Mouse (Mus musculus) MEL-GATA-1-ER (cell line): ENCODE data around the gene Surf1.

ENCODE experiments used
- DNase-seq: peaks from one replicate; pipeline ENCODE4 v3.0.0-alpha.2; 2012; ENCODE audit warnings: low read depth; ENCODE audit errors: extremely low read depth

Gene Surf1

DNA sequence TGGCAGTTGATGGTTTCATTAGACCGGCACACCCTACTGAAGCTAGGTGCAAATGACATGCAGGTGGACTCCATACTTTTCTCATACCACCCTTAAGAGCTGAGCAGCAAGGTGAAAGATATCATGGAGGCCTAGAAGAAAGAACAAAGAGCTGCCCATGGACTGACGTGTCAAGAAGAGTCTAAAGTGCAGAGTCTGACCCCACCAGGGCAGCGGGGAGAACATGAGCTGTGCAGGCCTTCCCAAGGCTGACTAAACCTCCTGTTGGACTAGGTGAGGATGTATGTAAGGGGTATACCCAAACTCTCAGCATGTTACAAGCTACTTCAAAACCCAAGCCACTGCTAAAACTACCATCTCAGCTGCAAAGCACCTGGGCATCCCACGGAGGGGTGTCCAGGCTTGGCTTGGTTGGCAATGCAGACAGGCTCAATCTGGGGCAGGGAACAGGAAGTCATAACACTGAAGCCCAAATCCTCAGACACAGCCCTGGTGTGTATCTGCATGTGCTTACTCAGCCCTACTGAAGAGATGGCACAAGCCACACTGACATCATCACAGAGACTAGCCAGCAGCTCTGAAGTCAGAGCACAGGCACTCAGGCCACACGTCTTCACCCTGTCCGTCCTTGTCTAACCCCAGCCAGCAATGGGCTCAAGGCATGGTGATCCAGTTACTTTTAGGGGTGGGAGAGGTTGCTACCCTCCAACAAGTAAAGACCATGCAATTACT, 11.6 kb upstream of the Surf1 start:
- DNase-seq = no peak

DNA sequence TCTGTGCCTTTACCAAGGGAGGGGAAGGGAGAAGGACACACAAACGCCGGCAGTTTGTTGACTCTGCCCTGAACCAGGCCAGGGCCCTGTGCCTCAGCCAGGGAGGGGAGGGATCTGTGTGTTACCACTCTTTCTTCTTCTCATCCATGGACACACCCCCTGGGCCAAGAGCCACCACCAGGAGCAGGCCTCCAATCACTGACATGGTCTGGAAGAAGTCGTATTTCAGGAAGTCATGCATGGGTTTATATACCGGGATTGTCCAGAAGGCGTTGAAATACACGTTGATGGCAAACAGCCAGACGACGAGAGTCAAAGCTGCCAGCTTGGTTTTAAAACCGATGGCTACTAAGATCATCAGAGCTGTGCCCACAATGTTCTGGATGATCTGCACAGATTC, 5.5 kb upstream of the Surf1 start:
- DNase-seq = no peak

DNA sequence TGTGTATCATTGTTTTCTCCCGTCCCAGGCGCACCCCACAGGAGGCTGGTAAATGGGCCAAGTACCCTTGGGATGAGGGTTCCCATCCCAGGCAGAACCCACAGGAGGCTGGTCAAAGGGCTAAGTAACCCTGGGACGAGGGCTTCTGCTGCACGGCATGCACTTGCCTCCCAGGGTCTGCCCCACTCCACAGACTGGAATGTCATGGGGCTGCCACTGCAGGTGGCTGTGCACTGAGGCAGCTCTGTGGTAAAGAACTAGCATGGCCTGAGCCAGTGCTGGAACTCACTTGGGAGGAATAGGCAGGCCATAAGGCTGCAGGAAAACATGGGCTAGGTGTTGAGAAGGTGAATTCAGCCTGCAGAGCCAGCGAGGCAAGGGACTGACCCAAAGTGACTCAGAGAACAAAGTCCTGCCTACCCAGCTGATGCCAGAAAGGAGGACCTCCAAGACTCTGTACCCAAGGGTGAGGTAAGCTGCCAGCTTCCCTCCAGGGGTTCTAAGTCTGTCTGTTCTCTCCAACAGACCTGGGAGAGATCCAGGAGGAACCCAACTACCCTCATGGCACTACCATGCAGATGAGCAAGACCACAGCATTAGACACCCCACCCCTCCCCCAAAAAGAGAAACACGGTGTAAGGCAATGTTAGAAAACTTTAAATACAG, 4.0 kb upstream of the Surf1 start:
- no peak for DNase-seq

DNA sequence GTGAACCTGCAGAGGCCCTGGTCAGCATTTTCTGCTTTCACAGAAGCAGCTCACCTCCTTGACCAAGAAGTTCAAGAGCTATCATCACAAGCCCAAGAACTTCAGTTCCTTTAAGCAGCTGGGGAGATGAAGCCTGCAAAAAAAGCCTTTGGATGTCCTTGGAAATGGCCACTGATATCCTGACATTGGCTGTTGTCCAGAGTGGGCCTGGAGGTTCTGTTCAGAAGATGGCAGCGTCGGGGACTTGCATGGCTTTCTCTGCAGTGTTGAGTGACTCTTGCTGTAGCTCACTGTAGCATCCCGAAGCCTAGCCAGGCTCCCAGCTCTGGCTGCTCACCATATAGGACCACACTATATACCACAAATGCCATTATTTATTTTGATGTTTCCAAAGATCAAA, 3.4 kb upstream of the Surf1 start:
- no peak for DNase-seq

DNA sequence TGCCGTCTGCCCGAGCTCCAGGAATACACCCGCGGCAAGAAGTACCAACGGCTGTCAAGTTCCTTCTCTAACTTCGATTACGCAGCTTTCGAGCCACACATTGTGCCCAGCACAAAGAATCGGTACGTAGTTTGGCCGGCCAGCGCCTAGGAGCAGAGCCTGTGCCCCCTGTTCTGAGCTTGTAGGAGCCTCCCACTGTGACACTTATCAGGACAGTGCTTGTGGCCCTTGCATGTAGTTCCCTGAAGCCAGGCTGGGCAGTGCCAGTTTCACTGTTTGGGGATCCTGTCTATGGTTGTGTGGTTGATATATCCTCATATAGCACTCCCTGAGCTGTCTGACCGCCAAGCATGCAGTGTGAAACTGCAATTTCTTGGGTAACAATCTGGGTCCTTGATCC, 408 bp upstream of the Surf1 start:
- no peak for DNase-seq

DNA sequence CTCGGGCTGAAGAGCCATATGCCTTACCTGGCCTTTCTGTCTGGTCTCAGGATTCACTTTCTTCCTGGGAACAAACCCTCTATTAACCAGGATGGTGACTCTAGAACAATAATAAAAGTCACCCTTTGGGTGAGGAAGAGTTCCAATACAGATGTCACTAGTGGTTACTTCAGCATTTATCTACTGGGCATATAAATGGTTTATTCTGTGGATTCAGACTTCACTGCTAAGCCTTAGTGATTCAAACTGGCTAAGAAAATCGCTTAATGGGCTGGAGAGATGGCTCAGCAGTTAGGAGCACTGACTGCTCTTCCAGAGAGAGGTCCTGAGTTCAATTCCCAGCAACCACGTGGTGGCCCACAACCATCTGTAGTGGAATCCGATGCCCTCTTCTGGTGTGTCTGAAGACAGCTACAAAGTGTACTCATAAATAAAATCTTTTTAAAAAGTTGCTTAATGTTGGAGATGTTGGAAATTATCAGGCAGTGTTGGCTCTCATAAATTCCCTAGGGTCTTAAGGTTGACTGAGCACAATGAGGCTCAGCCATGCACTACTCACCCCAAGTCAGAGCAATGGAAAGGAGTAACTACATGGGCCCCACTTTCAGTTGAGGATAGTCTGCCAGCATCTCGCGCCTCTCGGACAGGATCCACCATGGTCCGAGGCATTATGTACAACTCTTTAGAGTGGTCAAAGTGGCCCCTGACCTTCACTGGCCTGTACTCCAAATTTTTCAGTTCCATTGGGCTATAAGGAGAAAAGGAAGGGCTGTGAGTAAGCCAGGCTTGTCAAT, 2.0 kb downstream of the Surf1 start:
- no peak for DNase-seq

DNA sequence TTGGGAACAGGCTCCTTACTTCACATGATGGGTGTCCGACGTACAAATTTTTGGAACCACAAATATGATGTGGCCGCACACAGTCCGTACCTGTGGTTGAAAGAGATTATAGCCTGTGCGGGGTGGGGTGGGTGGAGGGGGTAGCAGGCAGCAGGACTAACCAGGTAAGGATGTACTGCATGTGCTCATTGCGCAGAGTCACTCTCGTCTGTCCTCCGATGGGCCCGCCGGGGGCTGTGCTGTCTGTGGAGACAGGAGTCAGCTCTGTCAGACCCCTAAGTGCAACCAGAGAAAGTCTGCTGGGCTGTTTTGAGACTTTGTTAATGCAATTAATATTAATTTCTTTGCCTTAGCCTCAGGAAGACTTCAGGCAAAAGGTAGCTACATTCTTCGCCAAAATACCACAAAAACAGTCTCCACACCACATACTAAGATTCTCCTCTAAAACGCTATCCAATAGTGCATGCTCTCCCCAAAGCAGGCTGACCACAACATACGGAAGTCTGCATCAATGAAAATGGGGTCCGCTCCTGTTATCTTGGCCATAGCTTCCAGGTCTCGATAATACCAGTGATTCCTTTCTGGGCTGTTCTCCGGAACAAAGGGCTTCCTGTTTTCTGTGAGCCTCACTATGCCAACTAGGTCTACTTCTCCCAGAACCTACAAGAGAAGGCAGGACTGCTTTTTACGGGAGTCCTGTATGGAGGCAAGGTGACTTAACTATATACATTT, 2.7 kb downstream of the Surf1 start:
- DNase-seq = peak; percentile 82

DNA sequence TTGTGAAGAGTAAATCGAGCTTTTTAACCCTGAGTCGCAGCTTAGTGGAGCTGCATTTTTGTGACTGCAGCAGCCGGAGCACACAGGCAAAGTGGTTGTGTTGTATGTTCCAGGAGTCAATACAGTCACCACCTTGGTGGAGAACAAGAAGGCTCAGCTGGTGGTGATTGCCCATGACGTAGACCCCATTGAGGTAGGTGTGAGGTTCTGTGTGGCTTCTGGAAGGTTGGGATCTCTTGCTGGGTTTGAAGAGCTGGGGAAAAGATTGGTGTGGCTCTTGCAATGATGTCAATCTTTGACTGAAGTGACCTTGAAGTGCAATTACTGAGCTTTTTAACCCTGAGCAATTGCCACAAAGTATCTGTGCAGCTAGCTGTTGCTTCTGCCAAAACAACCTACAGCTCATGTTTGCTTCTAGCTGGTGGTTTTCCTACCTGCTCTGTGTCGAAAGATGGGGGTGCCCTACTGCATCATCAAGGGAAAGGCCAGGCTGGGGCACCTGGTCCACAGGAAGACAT, 4.0 kb downstream of the Surf1 start:
- DNase-seq = no peak

DNA sequence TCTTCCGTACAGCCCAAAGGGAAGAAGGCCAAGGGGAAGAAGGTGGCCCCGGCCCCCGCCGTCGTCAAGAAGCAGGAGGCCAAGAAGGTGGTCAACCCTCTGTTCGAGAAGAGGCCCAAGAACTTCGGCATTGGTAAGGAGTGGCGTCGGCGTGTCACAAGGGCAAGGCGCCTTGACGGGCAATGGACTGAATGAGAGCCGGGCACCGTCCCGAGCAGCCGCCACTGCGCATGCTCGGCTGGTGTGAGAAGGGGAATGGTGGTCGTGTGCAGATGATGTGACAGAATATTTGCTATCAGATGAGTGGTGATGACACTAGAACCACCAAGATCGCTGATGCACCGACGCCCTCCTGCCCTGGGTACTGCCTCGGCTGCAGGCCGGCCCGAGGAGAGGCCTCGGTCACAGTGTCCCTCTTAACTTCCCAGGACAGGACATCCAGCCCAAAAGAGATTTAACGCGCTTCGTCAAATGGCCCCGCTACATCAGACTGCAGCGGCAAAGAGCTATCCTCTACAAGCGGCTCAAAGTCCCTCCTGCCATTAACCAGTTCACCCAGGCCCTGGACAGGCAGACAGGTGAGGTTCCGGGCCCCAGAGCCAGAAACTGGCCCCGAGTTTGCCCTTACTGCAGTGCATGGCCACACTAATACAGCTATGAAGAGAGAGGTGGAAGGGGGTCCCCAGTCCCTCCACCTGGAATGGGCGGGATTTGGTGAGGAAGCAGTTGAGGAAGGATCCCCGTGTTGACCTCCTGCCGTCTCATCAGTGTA, 5.2 kb downstream of the Surf1 start:
- no peak for DNase-seq

DNA sequence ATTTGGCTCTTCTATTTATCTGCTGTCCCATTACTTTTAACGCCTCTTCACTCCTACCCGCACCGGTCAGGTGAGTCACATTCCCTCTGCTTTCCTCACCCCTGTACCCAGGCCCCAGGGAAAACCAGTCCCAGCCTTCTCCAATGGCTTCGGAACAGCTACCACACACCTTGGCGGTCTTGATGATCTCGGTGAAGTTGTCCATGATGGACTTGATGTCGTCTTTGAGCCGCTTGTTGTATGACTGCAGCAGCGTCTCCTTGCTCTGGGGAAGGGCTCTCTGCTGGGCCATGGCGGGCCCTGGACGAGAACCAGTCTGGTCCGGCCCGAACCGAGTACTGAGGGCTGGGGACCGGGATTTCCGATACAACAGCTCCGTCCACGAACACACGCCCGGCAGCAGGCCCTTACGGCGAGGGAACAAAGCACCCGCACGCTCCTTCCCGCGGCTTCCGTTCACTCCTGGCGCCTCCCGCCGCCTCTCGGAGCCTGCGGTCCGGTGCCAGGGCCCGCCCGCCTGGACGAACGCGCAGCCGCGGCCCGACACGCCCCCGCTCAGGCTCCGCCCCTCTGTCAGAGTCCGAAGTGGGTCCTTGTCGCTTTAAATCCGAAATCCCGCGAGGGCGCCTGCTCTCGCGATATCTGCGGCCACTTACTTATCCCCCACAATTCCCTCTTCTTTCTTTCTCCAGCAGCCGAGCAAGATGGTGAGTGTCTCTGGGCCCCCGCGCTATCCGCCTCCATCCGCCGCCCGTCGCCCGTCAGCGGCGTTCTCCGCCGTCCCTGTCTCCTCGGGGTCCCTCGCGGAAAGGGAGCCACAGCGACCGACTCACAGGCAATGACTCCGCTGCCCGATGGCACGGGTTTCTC, 6.0 kb downstream of the Surf1 start, which contains the start of the genes Med22 and Rpl7a:
Gene Med22 (minus strand): TSS at position 554 of the 870 bp plus-strand sequence.
Gene Rpl7a (plus strand): TSS at position 641 of the 870 bp plus-strand sequence.
- peak; percentile 95 for DNase-seq

DNA sequence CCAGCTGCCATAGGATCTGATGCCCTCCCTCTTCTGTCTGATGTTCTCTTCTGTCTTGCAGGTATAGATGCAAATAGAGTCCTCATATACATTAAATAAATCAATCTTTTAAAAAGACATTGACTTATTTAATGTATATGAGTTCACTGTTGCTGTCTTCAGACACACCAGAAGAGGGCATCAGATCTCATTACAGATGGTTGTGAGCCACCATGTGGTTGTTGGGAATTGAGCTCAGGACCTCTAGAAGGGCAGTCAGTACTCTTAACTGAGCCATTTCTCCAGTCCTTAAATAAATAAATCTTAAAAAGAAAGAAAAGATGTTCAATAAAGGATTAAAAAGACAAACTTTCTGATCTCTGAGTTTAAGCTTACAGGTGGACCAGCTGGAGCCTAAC, 6.9 kb downstream of the Surf1 start:
- no peak for DNase-seq

DNA sequence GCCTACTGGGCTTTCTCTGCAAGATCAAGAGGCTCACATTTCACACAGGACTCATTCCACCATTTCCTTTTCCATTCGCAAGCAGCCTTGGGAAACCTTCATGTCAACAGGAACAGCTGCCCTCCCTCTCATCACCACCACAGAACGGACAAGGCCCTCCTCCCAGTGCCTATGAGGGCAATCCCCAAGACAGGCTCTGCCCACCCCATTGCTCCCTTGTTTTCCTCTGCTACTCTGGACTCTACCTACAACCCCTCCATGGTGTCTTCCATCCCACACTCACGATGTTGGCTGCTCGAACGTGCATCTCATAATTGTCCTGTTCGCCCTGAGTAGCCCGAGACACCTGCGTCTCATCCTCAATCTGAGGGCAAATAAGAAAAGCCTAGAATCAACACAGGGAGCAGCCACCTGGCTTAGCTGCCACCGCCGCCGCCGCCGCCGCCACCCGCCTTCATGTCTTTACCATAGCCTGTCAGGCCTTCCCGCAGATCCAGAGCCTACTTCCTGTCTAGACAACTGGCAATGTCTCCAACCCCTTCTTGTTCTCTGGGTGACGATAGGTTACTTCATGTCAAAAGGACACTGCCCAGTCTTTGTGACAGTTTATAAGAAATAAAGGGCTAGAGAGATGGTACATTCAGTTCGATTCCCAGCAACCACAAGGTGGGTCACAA, 7.5 kb downstream of the Surf1 start:
- no peak for DNase-seq

DNA sequence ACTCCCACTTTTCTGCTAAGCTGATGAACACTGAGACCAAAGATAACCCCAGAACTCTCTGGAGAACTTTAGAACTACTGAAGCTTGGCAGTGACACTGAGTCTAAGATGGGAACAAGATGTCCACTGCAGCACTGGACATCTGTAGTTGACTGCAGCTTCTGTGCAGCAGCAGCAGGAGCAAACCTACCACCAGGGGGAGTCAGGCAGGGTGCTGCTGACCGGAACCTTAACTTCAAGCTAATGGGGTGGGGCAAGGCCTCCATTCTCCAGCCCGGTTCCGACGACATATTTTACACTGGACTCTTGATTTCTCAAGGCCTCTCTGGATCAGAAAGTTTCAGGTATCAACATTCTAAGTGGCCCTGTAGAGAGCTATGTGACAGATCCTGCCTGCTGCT, 9.2 kb downstream of the Surf1 start:
- no peak for DNase-seq

DNA sequence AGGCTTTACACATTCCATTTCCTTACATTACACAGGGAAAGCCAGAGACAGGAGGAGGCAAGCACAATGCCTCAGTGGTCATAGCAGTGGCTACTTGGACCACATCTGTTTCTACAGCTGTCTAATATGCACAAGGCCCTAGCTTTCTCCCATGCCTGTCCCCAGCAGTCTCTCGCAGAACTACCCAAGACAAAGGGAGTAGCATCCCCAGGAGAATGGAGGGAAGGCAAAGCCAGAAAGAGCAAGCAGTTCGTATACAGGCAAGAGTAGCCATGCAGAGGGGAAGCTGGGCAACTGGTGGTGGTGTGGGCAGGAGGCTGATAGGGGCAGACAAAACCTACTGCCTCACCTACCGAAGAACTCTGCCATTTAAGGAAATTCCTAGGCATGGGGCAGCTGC, 9.9 kb downstream of the Surf1 start:
- no peak for DNase-seq

DNA sequence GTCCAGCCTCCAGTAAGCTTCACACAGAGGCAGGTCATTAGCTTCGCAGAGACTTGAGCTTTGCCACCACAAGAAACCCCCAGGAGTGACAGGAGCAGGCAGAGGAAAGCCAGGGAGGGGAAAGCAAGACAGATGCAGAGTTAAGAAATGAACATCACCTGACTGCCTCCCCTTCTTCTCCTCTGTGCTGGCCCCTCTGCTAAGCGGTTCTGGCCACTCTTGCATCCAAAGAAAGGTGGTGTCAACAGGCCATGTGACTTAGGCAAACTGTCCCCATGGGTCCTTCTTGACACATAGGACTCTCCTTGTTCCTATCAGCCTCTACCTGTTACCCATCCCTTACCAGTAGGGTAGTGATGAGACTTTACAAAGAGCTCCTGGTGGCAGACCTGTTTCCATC, 10.4 kb downstream of the Surf1 start:
- no peak for DNase-seq

DNA sequence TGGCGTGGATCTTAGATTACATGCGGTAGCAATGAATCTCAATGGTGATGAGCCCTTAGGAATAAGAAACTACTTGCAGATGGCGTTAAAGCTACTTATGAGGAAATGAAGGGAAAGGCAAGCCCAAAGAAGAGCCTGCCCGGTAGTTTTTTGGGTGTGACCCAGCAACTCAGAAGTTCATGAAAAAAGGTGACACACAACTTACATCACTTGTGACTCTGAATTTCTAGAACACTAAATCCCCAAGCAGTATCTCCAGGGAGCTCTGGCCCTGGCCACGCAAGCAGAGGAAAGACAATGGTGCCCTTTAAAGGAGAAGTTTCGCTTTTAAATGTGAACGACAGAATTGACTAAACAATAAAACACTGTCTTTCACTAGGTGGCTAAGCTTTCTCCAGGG, 13.0 kb downstream of the Surf1 start:
- DNase-seq = no peak

DNA sequence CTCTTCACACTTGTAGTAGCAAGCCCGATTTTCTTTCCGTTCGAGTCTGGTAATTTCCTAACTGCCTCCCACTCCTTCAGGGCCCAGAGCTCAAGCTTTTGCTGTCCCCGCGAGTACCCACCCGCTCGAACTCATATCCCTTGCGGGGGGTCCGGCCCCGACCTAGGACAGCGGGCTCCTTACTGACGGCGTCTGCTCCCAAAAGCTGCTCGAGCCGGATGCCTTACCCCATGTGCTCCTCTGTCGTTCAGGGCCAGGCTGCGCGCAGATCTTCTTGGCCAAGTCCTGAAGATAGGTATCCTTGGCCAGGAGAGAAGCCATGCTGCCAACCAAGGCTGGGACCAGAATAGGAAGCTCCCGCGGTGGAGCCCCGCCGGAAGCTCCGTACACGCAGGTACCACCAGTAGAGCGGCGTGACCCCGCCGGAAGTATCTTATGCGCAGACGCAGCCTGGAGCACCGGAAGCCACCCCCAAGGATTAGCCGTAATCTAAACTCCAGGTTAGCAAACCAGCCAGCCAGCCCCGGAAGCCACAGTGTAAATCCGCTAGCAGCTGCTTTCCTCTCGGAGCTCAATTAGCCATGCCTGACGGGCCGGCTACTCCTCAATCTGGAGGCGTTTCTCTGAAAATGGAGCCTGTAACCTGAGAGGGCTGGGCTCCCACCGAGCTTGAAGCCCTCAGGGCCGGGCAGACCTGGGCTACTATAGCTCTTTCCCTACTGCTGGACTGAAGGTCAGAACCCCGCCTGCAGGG, 13.7 kb downstream of the Surf1 start, which contains the start of gene Surf6:
Gene Surf6 (minus strand): TSS at position 413 of the 754 bp plus-strand sequence.
- peak; percentile 97 for DNase-seq

DNA sequence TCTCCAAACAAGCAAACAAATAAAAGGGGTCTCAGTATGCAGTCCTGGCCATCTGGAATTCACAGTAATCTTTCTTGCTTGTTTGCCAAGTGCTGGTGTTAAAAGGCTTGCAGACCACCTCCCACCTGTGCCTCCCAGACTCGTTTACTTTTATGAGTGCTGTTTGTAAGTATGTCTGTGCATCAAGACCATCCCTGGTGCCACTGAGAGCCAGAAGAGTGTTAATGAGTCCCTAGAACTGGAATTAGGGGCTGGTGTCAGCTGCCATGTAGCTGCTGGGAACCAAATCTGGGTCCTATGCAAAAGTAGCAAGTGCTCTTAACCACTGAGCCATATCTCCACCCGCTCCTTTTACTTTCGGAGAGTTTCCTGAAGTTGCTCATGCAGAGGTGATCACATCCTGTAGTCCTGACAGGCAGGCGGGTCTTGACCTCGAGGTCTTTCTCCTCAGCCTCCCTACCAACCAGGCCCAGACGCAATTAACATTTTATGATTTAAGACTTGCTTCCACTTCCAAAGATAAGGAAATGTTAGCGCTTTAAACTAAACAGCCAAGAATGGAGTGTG, 14.4 kb downstream of the Surf1 start:
- no peak for DNase-seq
